Mouse (Mus musculus): Measurements from ENCODE around the gene Slc25a5.

- TF ChIP-seq POLR2A (IDR thresholded peaks at IDR 0.05; ENCODE audit: control insufficient read depth, extremely low read depth, insufficient read depth, low read length, poor library complexity) (no peak), CTCF (IDR thresholded peaks at IDR 0.05; ENCODE audit: borderline replicate concordance, control insufficient read depth, extremely low read depth, insufficient read depth, low read length, poor library complexity) (no peak)
These were observed 29.6 kb downstream of the Slc25a5 start for GRCm38 (mm10) chrX:36825032-36825431.
